Mouse (Mus musculus): ENCODE measurements around the gene Cul3. TPM values are rescaled to one million over a fixed set of nuclear protein-coding genes. Genes with fewer than 3 reads are reported as not detected.

Cul3 gene
- polyA plus RNA-seq, 1 experiment from 2014 or later, result 35.1 TPM

DNA sequence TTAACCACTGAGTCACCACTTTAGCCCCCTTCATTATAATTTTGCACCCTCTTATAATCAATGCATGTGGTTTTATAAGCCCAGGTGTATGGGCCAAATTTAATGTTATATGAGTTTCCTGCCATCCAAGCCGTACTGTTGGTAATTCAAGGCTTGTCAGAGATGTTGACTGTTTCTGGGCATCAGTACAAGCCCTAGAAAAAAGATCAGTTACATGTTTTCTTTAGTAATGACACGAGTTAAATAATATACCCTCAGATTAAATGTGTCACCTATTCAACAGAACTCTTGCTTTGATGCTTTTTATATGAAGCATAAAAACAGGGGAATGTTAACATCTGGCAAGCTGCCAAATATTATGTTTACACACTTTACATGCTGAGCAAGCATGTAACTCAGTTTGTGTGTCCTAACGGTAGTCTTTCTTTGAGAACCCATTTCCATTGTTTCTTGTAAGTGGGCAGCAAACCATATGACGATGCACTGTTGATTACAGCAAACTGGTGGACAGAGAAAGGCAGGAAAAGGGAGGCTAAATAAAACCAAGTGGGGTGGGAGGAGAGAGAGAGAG lies 19.8 kb upstream of the Cul3 start:
- no peaks in the 10 kb centered on the region for H3K36me3 ChIP-seq (ENCODE audit: poor library complexity, severe bottlenecking)
- no peak overlapping the region for H3K4me3 ChIP-seq
- no peaks in the 10 kb centered on the region for H3K4me1 ChIP-seq
- H3K4me2 ChIP-seq, result no peak overlapping the region
- H3K27me3 ChIP-seq, result no peaks in the 10 kb centered on the region
- no peak overlapping the region for H3K9ac ChIP-seq
- ATAC-seq, result peak; percentile 43; the same call in 1 of the 2 replicates
- 34% methylated on average over 4 of the region's 4 CpGs for WGBS
- H3K9me3 ChIP-seq (replicated peaks), result no peaks in the 10 kb centered on the region
- no peak overlapping the region for H3K27ac ChIP-seq

DNA sequence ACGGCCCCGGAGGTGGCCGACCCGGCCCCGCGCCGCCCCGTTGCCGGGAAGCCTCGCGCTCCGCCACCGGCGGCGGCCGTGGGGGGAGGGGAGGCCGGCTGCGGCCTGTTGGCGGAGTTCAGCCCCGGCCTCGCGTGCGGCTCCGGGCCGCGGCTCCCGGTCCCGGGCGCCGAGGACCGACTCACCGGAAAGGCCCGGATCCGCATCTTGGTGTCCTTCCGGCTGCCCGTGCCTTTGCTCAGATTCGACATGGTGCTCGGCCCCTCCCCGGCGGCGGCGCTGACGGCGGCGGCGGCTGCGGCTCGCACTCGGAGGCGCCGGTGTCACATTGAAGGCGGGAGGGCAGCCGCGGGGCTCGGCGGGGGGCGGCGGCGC lies 232 bp downstream of the Cul3 start:
- H3K4me1 ChIP-seq, result peaks cover 36% of the 10 kb centered on the region
- ATAC-seq, result peak; percentile 11
- no peaks in the 10 kb centered on the region for H3K36me3 ChIP-seq (ENCODE audit: poor library complexity, severe bottlenecking)
- H3K27me3 ChIP-seq, result no peaks in the 10 kb centered on the region
- WGBS, result under 1% methylated on average over 35 of the region's 59 CpGs
- peak overlapping the region; percentile 95 for H3K4me3 ChIP-seq
- H3K9me3 ChIP-seq (replicated peaks), result no peaks in the 10 kb centered on the region
- H3K27ac ChIP-seq, result peak overlapping the region; percentile 98
- H3K9ac ChIP-seq, result peak overlapping the region; percentile 98
- H3K4me2 ChIP-seq, result peak overlapping the region; percentile 91

DNA sequence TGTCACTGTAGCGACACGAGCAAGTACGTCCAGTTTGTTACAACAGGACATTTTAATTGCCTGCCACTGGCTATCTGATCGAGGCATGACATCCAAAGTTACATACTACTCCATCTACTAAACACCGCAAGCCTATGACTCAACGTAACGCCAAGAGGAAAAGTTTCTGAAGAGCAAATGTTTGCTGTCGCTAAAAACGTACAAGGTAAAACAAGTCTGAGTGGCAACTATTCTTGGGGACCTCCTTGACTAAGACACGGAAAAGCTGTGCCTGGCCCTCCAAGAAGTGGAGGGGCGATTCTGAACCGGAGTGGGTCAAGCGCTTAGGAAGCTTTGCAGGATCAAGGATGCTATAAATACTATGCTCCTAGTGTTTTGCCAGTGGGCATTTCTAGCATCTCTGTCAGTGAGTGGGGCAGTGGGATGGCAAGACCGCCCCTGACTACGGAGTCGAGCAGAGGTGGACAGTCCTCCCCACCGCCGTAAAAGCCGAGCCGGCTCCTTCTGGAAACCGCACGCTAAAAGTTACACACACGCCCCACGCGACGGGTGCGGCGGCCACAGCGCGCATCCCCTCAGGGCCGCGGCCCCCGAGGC lies 757 bp downstream of the Cul3 start:
- peak overlapping the region; percentile 91 for H3K4me2 ChIP-seq
- H3K9me3 ChIP-seq (replicated peaks), result no peaks in the 10 kb centered on the region
- under 1% methylated on average over 30 of the region's 33 CpGs for WGBS
- H3K4me1 ChIP-seq, result peaks cover 41% of the 10 kb centered on the region
- peak overlapping the region; percentile 98 for H3K9ac ChIP-seq
- ATAC-seq, result peak; percentile 1
- no peaks in the 10 kb centered on the region for H3K36me3 ChIP-seq (ENCODE audit: poor library complexity, severe bottlenecking)
- no peaks in the 10 kb centered on the region for H3K27me3 ChIP-seq
- peak overlapping the region; percentile 98 for H3K27ac ChIP-seq
- H3K4me3 ChIP-seq, result peak overlapping the region; percentile 95

DNA sequence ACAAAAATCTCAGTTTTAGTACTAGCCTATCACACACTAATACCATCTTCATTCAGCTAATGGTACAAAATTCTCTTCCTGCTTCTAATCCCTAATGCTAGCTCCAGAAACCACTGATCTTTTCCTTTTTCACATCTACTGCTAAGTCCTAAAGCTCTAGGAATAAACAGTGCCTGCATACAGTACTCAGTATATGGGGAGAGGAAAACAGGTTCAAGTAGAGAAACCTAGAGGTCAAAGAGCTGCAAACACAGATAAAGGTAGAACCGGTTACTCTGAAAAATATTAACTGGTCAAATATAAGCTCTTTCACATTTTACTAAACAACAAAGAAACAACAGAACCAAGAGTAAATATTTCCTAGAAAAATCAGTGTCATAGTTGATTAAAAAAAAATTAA lies 1.9 kb downstream of the Cul3 start:
- H3K4me1 ChIP-seq, result peaks cover 45% of the 10 kb centered on the region
- ATAC-seq, result no peak
- H3K4me2 ChIP-seq, result peak overlapping the region; percentile 91
- H3K36me3 ChIP-seq (ENCODE audit: poor library complexity, severe bottlenecking), result no peaks in the 10 kb centered on the region
- WGBS, result 50% methylated on average over 1 of the region's 1 CpGs
- H3K27me3 ChIP-seq, result no peaks in the 10 kb centered on the region
- no peaks in the 10 kb centered on the region for H3K9me3 ChIP-seq (replicated peaks)
- H3K27ac ChIP-seq, result no peak overlapping the region
- peak overlapping the region; percentile 95 for H3K4me3 ChIP-seq
- H3K9ac ChIP-seq, result peak overlapping the region; percentile 58; the same call in 1 of the 2 replicates

DNA sequence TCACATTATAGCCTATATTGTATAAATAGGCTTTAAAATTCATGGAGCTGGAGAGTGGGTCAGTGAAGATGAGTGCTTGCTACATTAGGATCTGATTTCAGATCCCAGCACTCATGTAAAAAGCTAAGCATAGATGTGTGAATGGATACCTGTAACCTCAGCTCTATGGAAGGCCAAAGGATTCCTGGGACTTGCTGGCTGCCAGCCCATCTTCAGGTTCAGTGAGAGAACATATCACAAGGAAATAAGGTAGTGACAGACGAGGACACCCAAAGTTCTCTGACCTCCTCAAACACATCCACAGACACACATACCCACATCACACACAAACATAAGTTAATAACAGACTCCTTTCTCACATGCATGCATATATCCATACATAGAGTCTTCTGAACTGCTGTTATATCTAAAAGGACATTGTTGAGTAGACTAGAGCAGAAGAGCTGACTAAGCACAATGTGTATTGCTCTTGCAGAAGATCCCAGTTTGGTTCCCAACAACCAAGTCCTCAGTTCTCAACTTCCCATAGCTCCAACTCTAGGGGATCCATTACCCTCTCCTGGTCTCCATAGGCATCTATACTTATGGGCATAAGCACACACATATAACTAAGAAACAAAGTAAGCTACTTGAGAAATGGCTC lies 4.4 kb downstream of the Cul3 start:
- Histone ChIP-seq H3K4me2 (no peak overlapping the region), H3K9me3 (replicated peaks) (no peaks in the 10 kb centered on the region), H3K36me3 (ENCODE audit: poor library complexity, severe bottlenecking) (no peaks in the 10 kb centered on the region), H3K4me1 (peaks cover 47% of the 10 kb centered on the region), H3K27ac (no peak overlapping the region), H3K4me3 (no peak overlapping the region), H3K27me3 (no peaks in the 10 kb centered on the region), H3K9ac (no peak overlapping the region)
- WGBS, result 74% methylated on average over 1 of the region's 1 CpGs
- no peak for ATAC-seq

DNA sequence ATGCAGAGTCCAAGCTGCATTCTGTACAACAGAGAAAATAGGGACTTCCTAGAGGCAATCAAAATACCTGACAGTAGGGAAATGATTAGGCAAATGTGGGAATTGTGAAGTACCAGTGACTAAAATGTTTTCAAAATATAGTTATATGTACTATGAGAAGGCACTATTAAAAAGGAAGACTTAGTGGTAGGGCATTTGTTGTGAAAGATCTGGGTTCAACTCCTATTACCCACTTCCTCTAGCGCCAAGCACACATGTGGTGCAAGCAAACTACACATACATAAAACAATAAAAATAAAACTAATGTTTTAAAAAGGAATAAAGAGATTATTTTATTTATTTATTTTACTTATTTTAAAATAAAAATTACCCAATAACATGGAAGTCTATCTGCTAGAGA lies 5.2 kb downstream of the Cul3 start:
- Histone ChIP-seq H3K27ac (no peak overlapping the region), H3K4me3 (no peak overlapping the region), H3K27me3 (no peaks in the 10 kb centered on the region), H3K4me1 (peaks cover 50% of the 10 kb centered on the region), H3K9me3 (replicated peaks) (no peaks in the 10 kb centered on the region), H3K4me2 (no peak overlapping the region), H3K36me3 (ENCODE audit: poor library complexity, severe bottlenecking) (no peaks in the 10 kb centered on the region), H3K9ac (no peak overlapping the region)
- ATAC-seq, result no peak
- 91% methylated on average over 1 of the region's 1 CpGs for WGBS

DNA sequence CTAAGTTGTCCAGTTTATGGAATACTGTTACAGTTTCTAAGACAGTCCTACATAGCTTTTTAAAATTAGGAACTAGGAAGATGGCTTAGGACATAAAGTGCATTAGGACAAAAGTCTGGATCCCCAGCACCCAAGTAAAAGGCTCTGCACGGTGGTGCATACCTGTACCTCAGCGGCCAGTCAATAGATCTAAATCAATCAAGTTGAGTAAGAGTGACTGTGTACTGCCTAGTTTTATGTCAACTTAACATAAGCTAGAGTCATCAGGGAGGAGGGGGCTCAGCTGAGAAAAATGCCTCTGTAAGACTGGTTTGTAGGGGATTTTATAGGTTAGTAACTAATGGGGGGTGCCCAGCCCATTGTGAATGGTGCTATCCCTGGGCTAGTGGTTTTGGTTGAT lies 9.3 kb downstream of the Cul3 start:
- no peaks in the 10 kb centered on the region for H3K9me3 ChIP-seq (replicated peaks)
- no peaks in the 10 kb centered on the region for H3K36me3 ChIP-seq (ENCODE audit: poor library complexity, severe bottlenecking)
- no peak overlapping the region for H3K4me2 ChIP-seq
- no peak overlapping the region for H3K9ac ChIP-seq
- H3K27ac ChIP-seq, result no peak overlapping the region
- H3K4me3 ChIP-seq, result no peak overlapping the region
- ATAC-seq, result no peak
- H3K4me1 ChIP-seq, result peaks cover 24% of the 10 kb centered on the region
- no peaks in the 10 kb centered on the region for H3K27me3 ChIP-seq
- 86% methylated on average over 2 of the region's 2 CpGs for WGBS

DNA sequence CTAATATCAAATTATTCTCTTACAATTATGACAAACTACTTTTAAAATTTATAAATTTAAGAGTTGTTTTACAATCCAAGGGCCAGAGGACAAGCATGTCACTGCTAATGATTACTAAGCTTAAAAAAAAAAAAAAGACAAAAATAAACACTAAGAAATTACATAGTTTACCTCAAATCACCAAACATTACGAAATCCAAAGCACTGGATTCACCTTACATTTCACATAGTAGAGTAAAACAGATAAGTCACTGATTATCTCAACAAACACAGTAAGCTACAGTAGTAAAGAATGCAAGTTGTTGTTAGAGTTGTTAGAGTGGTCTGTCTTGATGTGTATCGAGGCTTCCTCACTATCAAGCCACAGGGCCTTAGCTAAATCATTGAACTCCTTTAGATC lies 14.5 kb downstream of the Cul3 start:
- Histone ChIP-seq H3K27ac (no peak overlapping the region), H3K9me3 (replicated peaks) (no peaks in the 10 kb centered on the region), H3K4me2 (no peak overlapping the region), H3K9ac (no peak overlapping the region), H3K36me3 (ENCODE audit: poor library complexity, severe bottlenecking) (0 out of 2 replicates have a peak, but pooled peaks cover 4% of the 10 kb centered on the region), H3K27me3 (no peaks in the 10 kb centered on the region), H3K4me1 (peaks cover 2% of the 10 kb centered on the region; the same call in 1 of the 2 replicates), H3K4me3 (no peak overlapping the region)
- ATAC-seq, result no peak
- 93% methylated on average over 2 of the region's 2 CpGs for WGBS

DNA sequence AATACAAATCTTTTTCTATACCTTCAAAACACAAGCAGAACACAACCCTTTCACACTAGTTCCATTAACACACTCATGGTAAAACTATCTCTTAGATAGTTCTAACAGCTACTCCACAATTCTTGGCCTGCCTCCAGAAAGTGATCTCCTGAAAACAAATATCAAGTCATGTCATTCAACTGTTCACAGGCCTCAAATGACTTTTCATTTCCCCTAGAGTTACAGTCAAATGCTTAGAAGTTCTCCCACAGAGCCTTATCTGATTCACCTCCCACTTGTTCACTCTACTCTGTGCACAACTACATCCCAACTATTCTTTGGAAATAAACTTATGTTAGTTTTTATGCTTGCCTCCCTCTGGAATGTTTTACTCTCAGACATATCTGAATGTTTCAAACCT lies 15.9 kb downstream of the Cul3 start:
- no peak overlapping the region for H3K27ac ChIP-seq
- no peak for ATAC-seq
- H3K9me3 ChIP-seq (replicated peaks), result no peaks in the 10 kb centered on the region
- no peaks in the 10 kb centered on the region for H3K27me3 ChIP-seq
- 0 out of 2 replicates have a peak, but pooled peaks cover 4% of the 10 kb centered on the region for H3K36me3 ChIP-seq (ENCODE audit: poor library complexity, severe bottlenecking)
- no peak overlapping the region for H3K4me2 ChIP-seq
- H3K9ac ChIP-seq, result no peak overlapping the region
- H3K4me1 ChIP-seq, result no peaks in the 10 kb centered on the region
- H3K4me3 ChIP-seq, result no peak overlapping the region

DNA sequence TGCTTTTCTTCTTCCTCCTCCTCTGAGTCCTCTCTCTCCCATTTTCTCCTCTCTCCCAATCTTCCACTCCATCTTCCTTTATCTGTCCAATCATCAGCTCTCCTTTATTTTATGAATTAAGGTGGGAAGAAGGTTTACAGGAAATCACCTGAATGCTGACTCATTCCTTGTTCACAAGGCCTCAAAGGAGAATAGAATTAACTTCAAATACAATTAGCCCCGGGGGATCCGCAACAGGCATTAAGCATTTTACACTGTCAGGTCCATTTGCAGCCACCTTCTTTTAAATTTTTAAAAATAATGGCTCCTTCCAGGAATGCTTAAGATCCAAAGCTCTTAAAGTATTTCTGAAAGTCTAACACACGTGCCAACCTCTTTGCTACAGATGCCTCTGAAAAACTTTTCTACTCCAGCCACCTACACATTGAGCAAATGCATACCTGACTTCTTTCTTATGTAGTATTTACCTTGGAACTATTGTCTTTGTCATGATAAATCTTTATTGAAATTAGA lies 24.7 kb downstream of the Cul3 start:
- Histone ChIP-seq H3K36me3 (ENCODE audit: poor library complexity, severe bottlenecking) (0 out of 2 replicates have a peak, but pooled peaks cover 3% of the 10 kb centered on the region), H3K4me2 (no peak overlapping the region), H3K4me1 (no peaks in the 10 kb centered on the region), H3K4me3 (no peak overlapping the region), H3K9me3 (replicated peaks) (no peaks in the 10 kb centered on the region), H3K9ac (no peak overlapping the region), H3K27me3 (no peaks in the 10 kb centered on the region), H3K27ac (no peak overlapping the region)
- ATAC-seq, result no peak
- WGBS, result 85% methylated on average over 3 of the region's 3 CpGs

DNA sequence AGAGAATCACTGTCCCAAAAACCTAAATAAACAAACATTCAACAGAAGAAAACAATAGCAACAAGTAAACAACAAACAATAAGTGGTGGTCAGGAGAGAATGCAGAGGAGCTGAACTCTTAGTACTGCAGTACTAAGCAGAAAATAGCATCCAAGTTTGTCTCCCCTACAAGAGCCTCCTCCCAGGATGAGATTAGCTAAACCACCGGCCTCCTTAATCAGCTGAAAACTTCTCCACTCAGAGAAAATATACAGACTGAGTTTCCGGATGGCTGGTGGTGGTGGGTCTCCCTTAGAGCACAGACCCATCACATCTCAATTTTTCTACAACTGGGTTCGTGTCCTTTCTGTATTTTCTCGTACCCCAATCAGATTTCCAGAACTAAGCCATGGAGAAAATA lies 47.0 kb downstream of the Cul3 start:
- no peak for ATAC-seq
- 74% methylated on average over 4 of the region's 4 CpGs for WGBS
- no peaks in the 10 kb centered on the region for H3K27me3 ChIP-seq
- H3K4me3 ChIP-seq, result no peak overlapping the region
- H3K4me2 ChIP-seq, result no peak overlapping the region
- no peak overlapping the region for H3K9ac ChIP-seq
- peaks cover 4% of the 10 kb centered on the region; the same call in 1 of the 2 replicates for H3K4me1 ChIP-seq
- no peaks in the 10 kb centered on the region for H3K9me3 ChIP-seq (replicated peaks)
- H3K36me3 ChIP-seq (ENCODE audit: poor library complexity, severe bottlenecking), result no peaks in the 10 kb centered on the region
- no peak overlapping the region for H3K27ac ChIP-seq

DNA sequence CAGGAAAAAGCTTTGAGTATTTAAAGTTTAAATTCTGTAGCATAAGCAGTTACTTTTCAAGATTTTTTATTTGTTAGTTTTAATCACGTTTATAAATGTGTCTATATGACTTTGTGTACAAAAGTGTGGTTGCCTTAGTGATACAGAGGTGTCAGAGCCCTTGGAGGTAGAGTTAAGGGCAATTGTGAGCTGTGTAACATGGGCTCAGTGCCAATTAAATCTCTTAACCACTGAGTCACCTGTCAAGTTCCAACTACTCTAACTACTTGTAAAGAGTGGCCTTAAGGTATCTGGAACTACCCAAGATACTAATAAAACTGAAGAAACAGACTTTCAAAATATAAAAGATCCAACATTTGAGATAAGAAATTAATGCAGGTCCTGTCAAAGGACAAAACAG lies 61.5 kb downstream of the Cul3 start:
- peaks cover 40% of the 10 kb centered on the region for H3K36me3 ChIP-seq (ENCODE audit: poor library complexity, severe bottlenecking)
- H3K4me3 ChIP-seq, result no peak overlapping the region
- no peak overlapping the region for H3K27ac ChIP-seq
- H3K9ac ChIP-seq, result no peak overlapping the region
- H3K9me3 ChIP-seq (replicated peaks), result no peaks in the 10 kb centered on the region
- H3K4me2 ChIP-seq, result no peak overlapping the region
- no peaks in the 10 kb centered on the region for H3K4me1 ChIP-seq
- H3K27me3 ChIP-seq, result no peaks in the 10 kb centered on the region
- WGBS, result 92% methylated on average over 1 of the region's 1 CpGs
- ATAC-seq, result no peak
